Mouse (Mus musculus): ENCODE data around the gene Olfr1302.

The Olfr1302 gene

DNA sequence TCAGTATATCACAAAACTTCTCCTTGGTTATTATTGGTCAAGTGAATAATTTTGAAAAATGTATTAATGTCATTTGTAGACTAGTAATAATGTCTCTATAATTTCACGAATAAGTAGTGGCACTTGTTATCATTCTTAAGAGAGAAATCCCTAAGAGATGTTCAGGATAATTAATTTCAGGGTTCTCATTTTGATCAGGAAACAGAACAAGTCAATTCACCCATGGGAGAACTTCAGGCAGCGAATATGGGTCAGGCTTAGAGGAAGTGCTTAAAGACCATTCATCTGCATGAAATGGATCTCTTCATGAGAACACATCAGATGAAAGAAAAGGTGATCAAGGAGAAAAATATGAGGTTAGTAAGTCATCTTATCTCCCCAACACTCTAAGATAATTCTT is at the start of gene Olfr1302:
Olfr1302 (plus strand) TSS at position 301 of the 400 bp plus-strand sequence.
- DNase-seq (ENCODE audit: low spot score): no peak

DNA sequence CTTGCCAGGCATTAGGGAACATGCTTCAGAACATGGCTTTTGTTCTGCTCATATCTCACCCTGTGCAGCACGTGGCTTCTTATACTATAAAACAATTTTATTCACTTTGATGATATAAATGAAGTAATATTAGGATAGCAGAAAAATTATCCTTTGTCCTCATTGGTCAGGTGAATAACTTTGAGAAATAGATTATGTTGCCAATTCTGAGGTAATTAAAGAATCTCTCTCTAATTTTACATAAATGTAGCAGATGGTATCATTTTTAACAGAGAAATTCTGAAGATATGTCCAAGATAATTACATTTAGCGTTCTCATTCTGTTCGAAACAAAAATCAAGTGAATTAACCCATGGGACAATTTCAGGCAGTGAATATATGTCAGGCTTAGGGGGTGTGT is 26.5 kb upstream of the Olfr1302 start, which contains the start of gene Olfr1301:
Olfr1301 (plus strand) TSS at position 301 of the 400 bp plus-strand sequence.
- DNase-seq (ENCODE audit: low spot score): no peak

DNA sequence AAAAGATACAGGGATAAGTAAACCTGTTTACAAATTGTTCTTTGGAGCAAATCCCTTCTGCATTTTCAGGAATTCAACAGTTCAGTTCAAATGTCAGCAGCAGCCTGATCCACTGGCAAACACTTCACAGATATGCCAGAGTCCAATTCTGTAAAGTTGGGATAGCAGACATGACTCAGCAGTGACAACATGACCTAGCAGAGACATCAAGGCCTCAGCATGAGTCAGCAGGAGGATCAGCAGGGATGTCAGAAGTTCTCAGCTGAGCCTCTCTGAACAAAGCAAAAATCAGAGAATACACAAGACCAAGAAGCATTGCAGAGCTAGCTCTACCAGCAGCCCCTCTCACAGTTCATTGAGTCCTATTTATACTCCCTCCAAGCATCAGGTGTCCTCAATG is 35.7 kb downstream of the Olfr1302 start:
- no peak for DNase-seq (ENCODE audit: low spot score)

GRCm38 (mm10) chr2:111820240-111820639 is 43.0 kb downstream of the Olfr1302 start, which contains the start of gene Olfr1303:
TSS of gene Olfr1303 (minus strand) at chr2:111820340.
- DNase-seq (ENCODE audit: low spot score): no peak
